Mouse (Mus musculus): ENCODE measurements around the gene Mthfd2l. TPM values are rescaled to one million over a fixed set of nuclear protein-coding genes. Genes with fewer than 3 reads are reported as not detected.

Gene Mthfd2l
- total RNA-seq, 2 experiments from 2014 or later: 5.7 to 6.9 TPM

DNA sequence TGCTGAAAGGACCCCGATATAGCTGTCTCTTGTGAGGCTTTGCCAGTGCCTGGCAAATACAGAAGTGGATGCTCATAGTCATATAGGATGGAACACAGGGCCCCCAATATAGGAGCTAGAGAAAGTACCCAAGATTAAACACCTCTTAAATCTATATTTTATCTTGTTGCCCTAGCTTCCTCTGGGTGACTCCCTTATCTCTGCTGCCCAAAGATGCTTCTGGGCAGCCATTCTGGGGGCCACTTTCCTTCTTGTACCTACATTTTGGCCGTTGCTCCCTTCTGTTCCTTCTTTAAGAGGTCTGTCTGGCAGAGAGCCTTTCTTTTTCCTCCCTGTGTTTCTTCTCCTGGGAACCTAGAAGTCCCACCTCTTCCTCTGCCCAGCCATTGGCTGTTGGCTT lies 14.5 kb downstream of the Mthfd2l start:
- DNase-seq (ENCODE audit: low spot score): no peak

DNA sequence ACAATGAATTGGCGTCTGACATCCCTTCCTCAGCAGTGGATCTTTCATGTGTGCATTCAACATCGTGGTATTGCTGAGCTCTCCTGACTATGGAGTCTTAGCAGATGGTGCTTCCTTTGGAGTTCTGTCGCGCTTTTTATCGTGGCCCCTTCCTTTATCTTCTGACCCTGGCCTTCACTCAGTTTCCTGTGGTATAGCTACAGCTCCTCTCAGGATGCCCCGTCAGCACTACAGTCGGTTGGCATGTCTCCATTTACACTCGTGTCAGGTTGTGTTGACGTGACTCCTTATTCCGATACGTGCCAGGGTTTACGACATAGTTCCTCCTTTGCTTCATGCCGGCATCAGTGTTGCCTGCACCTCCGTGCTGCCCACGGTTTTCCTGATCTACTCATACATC lies 18.6 kb downstream of the Mthfd2l start:
- DNase-seq (ENCODE audit: low spot score): no peak

DNA sequence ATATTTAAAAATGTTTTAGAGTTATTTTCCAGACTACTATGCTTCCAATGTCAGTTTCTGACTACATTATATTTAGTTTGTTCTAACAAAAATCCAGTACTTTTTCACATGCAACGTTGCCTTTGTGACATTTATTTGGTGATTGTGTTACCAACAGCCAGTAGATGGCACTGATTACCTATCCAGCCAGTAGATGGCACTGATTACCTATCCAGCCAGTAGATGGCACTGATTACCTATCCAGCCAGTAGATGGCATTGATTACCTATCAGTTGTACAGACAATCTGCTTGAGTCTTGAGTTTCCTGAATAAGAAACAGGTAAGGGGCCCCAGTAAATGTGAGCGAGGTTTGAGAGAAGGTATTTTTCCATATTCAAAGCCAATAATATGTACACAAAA lies 20.6 kb downstream of the Mthfd2l start:
- DNase-seq (ENCODE audit: low spot score): peak; percentile 48

DNA sequence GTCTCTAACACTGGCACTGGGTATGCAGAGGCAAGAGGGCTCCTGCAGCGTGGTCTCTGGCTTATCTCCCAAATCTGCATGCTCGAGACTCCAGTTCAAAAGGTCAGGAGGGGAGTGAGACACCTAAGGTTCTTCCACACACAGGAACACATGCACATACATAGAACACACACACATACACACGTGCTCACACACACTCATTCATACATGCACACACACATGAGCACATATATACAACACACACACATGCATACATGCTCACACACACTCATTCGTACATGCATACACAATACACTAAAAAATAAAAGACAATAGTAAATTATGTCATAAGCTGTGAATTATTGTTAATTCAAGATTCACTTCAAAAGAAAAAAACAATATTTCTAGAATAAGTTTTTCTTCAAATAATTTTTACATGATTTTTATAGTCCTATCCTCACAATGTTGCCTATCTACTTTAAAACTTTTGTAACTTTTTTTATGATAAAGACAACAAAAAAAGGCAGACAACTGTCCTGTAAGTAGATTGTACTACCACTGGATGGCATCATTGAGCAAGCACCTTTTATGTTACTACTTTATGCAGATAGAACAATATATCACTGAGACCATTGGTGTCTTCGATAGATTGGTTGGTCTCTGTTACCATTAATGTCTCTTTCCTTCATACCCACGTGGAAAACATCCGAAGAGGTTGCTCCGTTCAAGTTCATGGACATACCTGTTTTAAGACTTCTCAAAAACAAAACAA lies 22.0 kb downstream of the Mthfd2l start:
- DNase-seq (ENCODE audit: low spot score): no peak

DNA sequence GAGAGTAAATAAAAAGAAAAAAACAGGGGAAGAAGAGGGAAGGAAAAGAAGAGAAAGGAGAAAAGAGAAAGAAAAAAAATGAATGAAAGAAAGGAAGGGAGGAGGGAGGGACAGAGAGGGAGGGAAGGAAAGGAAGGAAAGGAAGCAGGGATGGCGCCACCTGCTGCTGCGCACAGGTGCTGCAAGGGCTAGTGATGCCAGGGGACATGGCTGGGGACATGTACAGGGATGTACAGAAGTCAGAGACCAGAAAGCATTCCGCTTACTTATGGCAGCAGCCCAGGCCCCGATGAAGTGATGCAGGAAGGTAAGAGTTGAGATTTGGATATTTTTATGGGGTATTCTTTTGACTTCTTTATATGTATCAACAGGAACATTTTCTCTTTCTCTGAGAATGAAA lies 33.4 kb downstream of the Mthfd2l start:
- no peak for DNase-seq (ENCODE audit: low spot score)

DNA sequence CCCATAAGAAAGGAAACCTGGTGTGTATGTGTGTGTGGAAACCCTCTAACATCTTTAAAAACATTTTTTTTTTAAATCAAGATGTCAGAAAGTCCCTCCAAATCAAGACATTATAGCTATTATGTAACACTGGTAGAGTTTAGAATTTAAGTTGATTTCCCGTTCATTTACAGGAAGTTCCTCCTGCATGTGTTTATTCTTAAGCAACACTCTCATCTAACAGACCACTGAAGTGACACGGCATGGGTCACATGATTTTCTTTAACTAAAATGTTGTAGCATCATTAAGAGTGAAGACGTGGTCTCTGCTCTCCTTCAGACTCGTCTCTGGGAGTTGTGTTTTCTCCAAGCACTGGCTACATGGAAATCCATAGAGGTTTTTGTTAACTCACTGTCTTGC lies 33.8 kb downstream of the Mthfd2l start:
- no peak for DNase-seq (ENCODE audit: low spot score)

DNA sequence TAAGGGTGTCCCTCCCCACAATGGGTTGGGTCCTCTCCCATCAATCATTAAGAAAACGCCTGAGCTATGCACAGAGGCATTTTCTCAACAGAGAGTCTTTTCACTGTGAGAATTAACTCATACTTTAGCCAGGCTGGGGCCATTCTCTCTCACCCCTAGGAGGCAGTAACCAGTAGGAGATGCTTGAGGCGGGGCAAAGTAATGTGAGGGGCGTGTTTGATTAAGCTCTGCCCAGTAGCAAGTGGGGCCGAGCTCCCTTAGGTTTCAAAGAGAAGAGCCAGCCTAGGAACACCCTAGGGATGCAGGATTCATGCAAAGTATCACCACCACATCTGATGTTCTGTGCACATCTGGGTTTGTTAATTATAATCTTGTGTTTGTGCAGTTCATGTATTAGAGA lies 34.5 kb downstream of the Mthfd2l start:
- no peak for DNase-seq (ENCODE audit: low spot score)

DNA sequence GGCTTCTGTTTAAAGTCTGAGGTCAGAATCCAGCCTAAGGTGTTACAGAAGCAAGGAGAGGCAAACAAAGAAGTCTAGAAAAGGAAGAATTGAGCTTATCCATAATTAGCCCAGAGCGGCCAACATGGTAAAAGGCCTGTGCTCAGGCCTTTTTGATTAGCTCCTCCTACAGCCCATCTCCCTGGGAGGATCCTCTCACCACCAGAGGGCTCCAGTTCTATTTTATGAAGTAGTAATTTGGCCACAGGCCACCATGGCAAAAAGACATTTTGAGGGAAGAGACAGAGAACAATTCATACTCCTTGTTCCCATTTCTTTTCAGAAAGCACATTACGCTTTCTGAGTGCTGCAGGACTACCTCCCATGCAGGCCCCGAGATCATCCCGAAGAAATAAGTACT lies 46.3 kb downstream of the Mthfd2l start:
- DNase-seq (ENCODE audit: low spot score): peak; percentile 74

DNA sequence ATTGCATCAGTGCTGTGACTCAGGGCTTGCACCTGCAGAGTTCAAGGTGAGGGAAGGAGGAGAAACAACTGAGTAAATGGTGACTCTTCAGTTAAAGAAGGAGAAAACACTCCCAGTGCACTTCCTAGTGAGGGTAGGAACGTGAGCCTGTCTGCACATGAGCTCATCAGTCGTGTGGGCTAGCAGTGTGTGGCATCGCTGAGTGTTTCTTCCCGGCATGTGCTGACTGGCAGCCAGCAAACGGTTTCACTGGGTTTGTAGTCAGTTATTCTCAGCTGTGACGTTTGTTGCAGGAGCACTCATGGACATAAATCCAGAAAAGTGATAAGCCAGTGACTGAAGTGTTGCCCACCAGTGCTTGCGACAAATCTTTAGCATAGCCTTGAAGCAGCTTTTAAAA lies 49.4 kb downstream of the Mthfd2l start:
- no peak for DNase-seq (ENCODE audit: low spot score)

DNA sequence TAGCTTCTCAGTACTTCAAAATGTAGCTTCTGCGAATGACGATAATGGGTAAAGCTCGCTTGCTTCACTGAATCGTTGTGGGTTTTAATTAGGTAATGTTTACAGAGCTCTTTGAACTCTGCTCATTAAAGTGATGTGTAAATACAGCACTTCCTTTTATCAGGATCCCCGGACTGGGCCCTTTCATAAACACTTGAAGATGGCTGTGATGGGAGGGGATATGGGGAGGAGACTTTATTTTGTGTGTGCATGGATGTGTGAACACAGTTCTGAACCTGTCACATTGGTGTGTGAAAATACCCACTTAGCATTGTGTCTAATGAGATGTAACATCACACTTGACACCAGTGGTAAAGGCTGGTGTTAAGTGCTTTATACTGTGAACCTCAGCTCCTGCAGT lies 56.7 kb downstream of the Mthfd2l start:
- DNase-seq (ENCODE audit: low spot score): no peak

DNA sequence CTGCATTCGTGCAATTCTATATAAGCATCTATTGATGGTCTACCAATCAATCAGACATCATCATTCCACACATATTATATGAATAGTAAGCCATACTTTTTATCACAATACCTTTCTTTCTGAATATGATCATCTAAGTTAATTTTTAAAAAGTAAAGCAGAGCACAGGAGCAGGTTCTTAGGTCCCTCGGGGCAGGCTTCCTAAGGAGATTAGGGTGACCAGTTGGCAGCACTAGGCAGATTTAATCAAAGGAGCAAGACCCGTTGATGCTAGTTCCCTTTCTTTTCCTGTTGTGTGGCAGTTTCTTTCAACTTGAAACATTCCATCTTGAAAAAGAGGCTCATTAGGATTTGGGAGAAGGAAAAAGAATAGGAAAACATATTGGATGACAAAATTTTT lies 57.2 kb downstream of the Mthfd2l start:
- no peak for DNase-seq (ENCODE audit: low spot score)

DNA sequence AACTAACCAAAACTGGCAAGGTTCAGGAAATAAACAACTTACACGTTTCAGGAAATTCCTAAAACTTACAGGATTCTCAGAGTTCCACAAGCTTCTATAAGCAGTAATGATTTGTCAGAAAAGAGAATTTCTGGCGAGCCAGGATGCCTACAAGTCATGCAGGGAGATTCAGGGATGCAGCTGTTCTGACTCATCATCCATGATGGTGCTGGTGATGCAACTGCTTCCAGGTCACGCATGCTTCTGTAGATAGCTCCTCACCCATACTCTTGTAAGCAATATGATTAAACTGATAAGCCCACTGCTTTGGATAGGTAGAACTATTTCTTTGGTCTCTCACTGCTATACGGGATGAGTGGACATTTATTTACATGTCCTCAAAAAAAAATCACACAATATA lies 57.7 kb downstream of the Mthfd2l start:
- DNase-seq (ENCODE audit: low spot score): no peak

DNA sequence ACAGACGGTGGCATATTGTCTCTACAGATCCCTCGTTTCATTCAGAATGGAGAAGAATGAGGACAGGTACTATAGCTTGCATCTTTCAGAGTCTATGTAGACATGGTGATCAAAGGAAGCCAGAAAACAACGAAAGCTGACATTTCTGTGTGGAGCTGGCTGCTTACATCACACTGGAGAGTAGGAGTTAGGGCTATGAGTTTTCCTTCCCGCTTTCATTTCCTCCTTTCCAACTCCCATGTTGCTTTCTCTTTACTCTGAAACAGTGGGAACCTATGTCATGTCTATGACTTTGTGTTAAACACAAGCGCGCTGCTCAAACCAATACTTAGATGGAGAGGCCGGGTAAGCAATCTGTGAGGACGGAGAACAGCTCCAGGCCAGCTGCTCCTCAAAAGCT lies 69.0 kb downstream of the Mthfd2l start:
- DNase-seq (ENCODE audit: low spot score): no peak

DNA sequence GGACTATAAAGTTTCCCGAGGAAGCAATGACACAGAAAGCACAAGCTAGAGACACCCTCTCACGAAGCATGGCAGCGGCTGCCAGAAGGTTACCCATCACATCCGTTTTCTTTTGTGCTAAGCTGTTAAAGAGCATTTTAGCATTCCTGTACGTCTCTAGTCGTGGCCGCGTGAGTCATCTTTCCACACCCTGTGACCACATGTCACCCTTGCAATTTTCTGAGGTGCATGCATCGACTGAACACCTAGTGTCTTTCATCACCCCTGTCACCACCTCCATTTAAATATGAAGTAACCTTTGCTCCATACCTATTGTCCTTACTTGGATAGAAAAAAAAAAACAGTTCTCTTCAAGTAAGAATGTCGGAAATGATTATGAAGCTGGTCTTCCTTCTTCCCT lies 84.3 kb downstream of the Mthfd2l start:
- DNase-seq (ENCODE audit: low spot score): no peak

DNA sequence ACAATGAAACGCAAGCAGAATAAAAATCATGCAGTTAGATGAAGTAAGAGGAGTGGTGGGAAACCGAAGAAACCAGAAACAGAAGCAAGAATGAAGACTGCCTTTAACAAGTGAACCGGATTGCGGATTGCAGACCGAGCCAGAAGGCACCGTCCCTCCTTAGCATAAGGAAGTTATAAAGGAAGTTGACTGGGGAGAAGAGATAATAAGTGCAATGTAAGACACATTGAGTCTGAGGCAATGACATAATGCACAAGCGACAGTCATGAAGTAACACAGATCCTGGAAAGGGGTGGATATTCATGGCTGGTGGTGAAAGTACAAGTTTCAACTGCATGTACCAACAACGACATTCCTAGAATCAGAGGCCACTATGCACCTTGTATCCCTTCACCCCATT lies 92.2 kb downstream of the Mthfd2l start:
- no peak for DNase-seq (ENCODE audit: low spot score)

DNA sequence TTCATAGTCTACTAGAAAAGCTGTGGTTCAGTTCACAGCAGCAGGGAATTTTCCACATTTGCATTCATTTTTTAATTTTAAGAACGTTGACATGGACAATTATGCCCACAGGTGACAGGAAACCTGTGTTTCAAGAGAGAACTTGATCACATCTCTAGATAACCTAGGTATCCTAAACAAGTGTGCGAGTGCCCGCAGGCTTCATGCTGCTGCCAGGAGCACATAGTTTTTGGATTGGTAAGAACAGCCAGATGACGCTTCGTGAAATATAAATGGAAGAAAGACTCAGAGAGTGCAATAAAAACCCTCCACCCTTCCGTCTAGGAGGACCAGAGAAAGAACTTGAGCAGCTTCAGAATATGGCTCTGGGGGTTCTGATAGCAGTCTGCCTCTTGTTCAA lies 96.2 kb downstream of the Mthfd2l start, which contains the start of gene Epgn:
Epgn (plus strand) TSS at position 301 of the 400 bp plus-strand sequence.
- DNase-seq (ENCODE audit: low spot score): no peak

DNA sequence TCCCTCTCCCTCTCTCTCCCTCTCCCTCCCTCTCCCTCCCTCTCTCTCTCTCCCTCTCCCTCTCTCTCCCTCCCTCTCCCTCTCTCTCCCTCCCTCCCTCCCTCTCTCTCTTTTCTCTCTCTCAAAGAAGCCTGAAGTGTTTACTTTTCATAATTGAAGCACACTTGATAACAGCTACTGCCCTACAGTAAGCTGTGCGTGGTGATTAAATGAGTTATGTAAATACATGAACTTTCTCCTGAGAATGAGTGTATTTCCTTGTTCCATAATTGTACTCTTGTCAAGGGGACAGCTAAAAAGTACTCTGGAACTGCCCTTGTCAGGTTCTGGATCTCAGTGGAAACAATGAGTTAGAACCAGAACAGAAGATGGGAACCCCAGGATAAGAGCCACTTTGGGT lies 96.9 kb downstream of the Mthfd2l start:
- DNase-seq (ENCODE audit: low spot score): no peak

DNA sequence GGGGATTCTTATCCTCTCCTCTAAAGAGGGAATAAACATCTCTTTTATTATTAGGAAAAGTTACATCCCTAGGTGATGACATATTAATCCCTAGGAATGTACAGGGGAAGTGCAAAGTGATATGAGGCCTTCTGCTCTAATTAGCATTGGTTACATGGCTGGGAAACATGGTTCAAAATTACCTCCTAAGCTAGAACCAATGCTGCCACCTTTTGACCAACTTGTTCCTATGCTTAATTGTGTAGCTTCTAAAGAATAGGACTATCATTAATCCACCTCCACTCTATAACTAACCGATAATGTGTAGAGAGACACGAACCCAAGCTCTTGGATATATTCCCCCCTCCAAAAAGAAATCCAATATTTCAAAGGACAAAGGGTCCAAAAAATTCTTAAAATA lies 99.7 kb downstream of the Mthfd2l start:
- DNase-seq (ENCODE audit: low spot score): no peak

DNA sequence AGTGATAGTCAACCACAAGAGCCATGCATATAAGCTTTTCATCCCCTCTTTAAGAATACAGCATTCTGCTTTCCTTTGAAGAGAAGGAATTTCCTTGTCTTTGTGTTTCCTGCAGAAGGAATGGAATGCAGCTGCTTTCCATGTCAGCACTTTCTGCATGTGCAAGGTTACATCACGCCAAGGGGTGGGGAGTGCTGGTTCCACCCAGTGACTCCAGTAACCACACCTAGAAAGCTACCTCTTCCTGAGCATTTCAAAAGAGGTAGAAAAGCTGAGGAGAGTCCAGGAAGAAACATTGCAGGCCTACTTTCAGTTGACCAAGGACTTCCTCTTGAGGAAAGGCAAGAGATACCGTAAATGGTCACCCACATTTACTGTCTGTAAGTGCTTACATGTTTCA lies 104.4 kb downstream of the Mthfd2l start:
- no peak for DNase-seq (ENCODE audit: low spot score)

DNA sequence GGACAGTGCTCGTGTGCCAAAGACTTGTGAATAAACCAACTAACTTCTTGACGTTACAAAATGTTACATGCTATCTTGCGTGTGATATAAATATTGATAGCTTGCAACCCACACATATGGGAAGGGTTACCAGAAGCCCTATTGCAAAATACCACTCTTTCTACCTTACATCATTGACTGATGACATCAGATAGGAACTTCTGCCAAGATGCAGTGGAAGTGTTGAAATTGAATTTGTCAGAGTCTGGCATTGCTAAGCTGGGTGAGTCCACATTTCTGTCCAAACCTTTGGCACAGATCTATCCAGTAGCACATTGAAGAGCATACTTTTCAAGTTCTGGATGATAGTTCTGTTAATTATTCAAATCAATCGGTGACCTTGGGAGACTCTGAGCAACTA lies 105.7 kb downstream of the Mthfd2l start:
- peak; percentile 52 for DNase-seq (ENCODE audit: low spot score)

DNA sequence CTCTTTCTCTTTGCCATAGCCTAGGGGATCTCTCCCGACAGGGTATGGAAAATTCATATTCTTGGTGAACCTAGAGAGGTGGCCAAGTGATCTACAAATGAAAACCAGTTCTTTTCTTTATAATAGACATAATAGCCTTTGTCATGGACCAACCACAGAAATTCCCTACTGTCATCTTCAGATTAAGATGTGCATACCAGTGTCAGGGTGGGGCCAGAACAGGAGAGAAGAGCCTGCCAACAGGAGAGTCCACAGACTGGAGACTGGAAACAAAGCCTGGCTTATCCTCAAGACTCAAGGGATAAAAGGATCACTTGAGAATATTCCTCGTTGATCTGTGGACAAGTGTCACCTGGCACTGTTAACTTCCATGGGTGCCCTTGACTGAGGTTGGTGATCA lies 106.8 kb downstream of the Mthfd2l start:
- DNase-seq (ENCODE audit: low spot score): no peak

DNA sequence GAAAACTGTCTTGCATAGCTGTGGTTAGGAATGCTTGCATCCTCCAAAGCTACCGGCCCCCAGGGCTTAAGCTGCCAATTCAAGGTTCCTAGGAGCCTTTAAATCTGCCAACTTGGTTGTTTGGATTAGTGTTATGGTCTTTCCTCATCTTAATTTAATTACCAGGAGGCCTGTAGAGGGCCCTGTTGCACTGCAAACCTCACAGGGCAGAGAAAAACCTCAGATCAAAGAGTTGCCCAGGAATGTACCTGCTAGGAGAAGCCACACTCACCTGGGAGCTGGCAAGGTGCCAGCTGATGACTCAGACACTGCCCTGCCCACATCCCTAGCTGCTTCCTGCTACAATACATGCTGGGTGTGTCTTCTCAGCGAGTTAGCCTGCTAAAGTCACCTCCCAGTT lies 107.6 kb downstream of the Mthfd2l start:
- no peak for DNase-seq (ENCODE audit: low spot score)

DNA sequence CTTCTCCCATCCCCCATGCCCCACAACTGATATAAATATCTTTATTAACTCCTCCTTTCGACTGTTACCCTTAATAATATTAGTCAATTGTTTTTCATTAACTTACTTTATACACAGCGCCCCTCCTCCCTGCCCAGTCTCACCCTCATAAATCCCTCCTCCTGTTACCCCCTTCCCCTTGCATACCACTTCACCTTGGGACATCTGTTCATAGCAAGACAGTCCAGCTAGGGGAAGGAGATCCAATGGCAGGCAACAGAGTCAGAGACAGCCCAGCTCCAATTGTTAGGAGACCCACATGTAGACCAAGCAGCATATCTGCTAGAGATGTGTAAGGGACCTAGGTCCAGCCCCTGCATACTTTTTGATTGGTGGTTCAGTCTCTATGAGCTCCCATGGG lies 108.0 kb downstream of the Mthfd2l start:
- DNase-seq (ENCODE audit: low spot score): no peak

DNA sequence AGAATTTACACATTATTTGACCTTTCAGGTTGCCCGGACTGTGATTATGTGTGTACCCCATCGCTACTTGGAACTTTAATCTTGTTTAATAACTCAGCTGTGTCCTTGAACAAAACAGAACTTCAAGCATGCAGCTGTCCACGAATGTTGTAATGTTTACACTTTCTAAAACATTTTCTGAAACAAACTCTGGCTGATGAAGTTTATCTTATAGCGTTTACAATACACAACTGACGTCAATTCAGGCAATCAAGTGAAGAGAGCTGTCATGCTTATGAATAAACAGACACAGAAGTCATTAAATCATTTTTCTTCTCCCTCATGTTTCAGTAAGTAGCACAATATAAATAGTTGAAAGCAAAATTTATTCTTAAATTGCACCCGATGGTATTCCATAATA lies 117.1 kb downstream of the Mthfd2l start:
- DNase-seq (ENCODE audit: low spot score): no peak
